Mouse (Mus musculus): ENCODE measurements at regions not wholly inside any gene's neighbourhood (a gene's known extent, or its start where the extent isn't known, plus 50 kb on each side); places are given as distances from the start of the nearest gene placed in this dataset.

- TF ChIP-seq CTCF (IDR thresholded peaks at IDR 0.05; ENCODE audit: low read depth, low read length) (no peak), POLR2A (IDR thresholded peaks at IDR 0.05; ENCODE audit: borderline replicate concordance, low read depth, low read length) (no peak)
Observed at GRCm38 (mm10) chr12:16185431-16185923, 368.8 kb upstream of the Trib2 start.
